Mouse (Mus musculus) liver, adult 2 months (tissue): ENCODE results near the gene Insm1. TPM values are rescaled to one million over a fixed set of nuclear protein-coding genes. Genes with fewer than 3 reads are reported as not detected.

Experiments used
- DNase-seq: peaks from one replicate; pipeline ENCODE4 v3.0.0-alpha.2; 2011; ENCODE audit warnings: low read depth, low spot score; ENCODE audit errors: extremely low read depth
- H3K27ac ChIP-seq: fragments of 200-500 bp; replicated peaks from 2 replicates; pipeline ENCODE4 v1.5.1; 2012; ENCODE audit warnings: low read depth, mild to moderate bottlenecking, control low read depth, inconsistent platforms, low read length; ENCODE audit not compliant: insufficient read depth
- H3K27me3 ChIP-seq: fragments of 200-500 bp; 2 replicates; pipeline ENCODE4 v1.6.1; 2012; ENCODE audit warnings: mild to moderate bottlenecking, moderate library complexity, low read length, inconsistent platforms; ENCODE audit not compliant: control insufficient read depth, insufficient read depth
- H3K36me3 ChIP-seq: fragments of 200-500 bp; 2 replicates; pipeline ENCODE4 v1.6.1; 2012; ENCODE audit warnings: low read length, inconsistent platforms; ENCODE audit not compliant: control insufficient read depth, insufficient read depth
- H3K4me1 ChIP-seq: fragments of 200-500 bp; 2 replicates; pipeline ENCODE4 v1.6.1; 2011; ENCODE audit warnings: low read length; ENCODE audit not compliant: control insufficient read depth, insufficient read depth
- H3K4me3 ChIP-seq: fragments of 200-500 bp; 2 replicates; pipeline ENCODE4 v1.5.1; 2011; ENCODE audit warnings: low read depth, mild to moderate bottlenecking, control low read depth, low read length, moderate library complexity; ENCODE audit not compliant: insufficient read depth
- H3K79me2 ChIP-seq: fragments of 200-500 bp; 2 replicates; pipeline ENCODE4 v1.6.1; 2012; ENCODE audit warnings: inconsistent platforms, mild to moderate bottlenecking, low read length, moderate library complexity; ENCODE audit not compliant: control insufficient read depth, insufficient read depth
- H3K9ac ChIP-seq: fragments of 200-500 bp; 2 replicates; pipeline ENCODE4 v1.6.1; 2012; ENCODE audit warnings: low read depth, mild to moderate bottlenecking, control low read depth, inconsistent platforms, low read length
- CTCF ChIP-seq: fragments of 200-500 bp; IDR thresholded peaks from 2 replicates; pipeline ENCODE4 v1.5.1; 2011; ENCODE audit warnings: low read depth, low read length, control low read depth
- POLR2A ChIP-seq: fragments of 200-500 bp; IDR thresholded peaks from 2 replicates; pipeline ENCODE4 v1.6.1; 2011; ENCODE audit warnings: low read length, control low read depth; ENCODE audit not compliant: insufficient read depth; ENCODE audit errors: extremely low read depth
- WGBS: fragments of 180-500 bp; shearing (Covaris S2); methylation state at CpG from one replicate; pipeline ENCODE4 v1.1.7; 2018; 5-methylcytosine and 5-hydroxymethylcytosine counted together
- polyA plus RNA-seq: library from polyadenylated mRNA; depleted of rRNA; stranded (reverse); fragments of >200 nt; gene quantifications from 2 replicates; pipeline ENCODE4 v1.2.3, GENCODE M21; 2012
- total RNA-seq: library from RNA; depleted of rRNA; stranded (reverse); fragments of >200 nt; gene quantifications from 2 replicates; pipeline ENCODE4 v1.2.3, GENCODE M21; 2014

Insm1 gene
- total and polyA plus RNA-seq, 2 experiments = 0.04 TPM; not detected in 1

DNA sequence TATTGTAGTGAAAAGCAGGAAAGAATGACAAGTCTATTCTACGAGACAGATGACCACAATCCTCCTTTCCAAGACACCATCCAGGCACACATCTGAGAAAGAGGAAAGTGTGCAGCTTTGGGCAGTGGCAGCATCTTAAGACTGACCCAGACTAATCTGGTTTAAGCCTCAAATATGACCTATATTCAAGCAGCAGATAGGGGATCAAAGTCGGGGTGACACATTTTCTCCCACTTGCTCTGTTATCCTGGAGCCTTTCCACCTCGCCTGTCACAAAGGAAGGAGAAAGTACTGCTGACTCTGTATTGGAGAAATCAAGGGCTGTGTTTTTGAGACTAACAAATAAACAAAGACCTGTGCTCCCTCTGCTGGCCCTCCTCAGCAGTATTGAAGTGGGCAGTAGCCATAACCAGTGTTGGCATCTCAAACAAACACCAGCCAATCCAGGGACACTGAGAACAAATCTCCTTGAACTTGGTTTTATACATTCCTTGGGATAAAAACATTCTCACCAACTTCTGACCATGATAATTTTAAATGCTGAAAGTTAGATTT lies 34.7 kb downstream of the Insm1 start:
- Histone ChIP-seq H3K79me2 (no peaks in the 10 kb centered on the region), H3K4me3 (no peak overlapping the region), H3K27ac (no peak overlapping the region), H3K36me3 (peaks cover 10% of the 10 kb centered on the region; the same call in 1 of the 2 replicates), H3K4me1 (no peaks in the 10 kb centered on the region), H3K9ac (no peak overlapping the region), H3K27me3 (no peaks in the 10 kb centered on the region)
- WGBS = 89% methylated on average over 3 of the region's 3 CpGs
- TF ChIP-seq CTCF (no peak), POLR2A (no peak)
- no peak for DNase-seq

DNA sequence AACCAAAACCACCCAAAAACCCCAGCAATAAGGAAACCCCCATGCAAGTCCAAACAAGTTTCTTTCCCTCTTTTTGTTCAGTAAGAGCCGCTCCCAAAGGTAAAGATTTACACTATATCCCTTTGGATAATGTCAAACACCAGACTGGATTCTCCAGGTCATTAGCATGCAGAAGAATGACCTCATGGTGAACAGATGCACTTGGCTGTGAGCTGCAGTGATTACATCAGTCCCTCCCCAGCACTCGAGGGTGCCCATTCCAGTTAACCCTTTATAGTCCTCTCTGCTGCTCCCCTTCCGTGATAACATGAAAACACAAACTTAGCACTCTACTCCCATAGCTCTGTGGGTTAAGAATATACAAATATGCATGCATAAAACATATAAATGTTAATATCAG lies 35.3 kb downstream of the Insm1 start:
- Histone ChIP-seq H3K36me3 (peaks cover 10% of the 10 kb centered on the region; the same call in 1 of the 2 replicates), H3K27ac (no peak overlapping the region), H3K4me3 (no peak overlapping the region), H3K9ac (no peak overlapping the region), H3K79me2 (no peaks in the 10 kb centered on the region), H3K27me3 (no peaks in the 10 kb centered on the region), H3K4me1 (no peaks in the 10 kb centered on the region)
- WGBS = 50% methylated on average over 3 of the region's 3 CpGs
- peak; percentile 58 for DNase-seq
- TF ChIP-seq CTCF (no peak), POLR2A (no peak)

- H3K79me2 ChIP-seq = no peaks in the 10 kb centered on the region
- H3K27ac ChIP-seq = no peak overlapping the region
- no peak overlapping the region for H3K9ac ChIP-seq
- H3K4me1 ChIP-seq = no peaks in the 10 kb centered on the region
- no peak for TF ChIP-seq POLR2A
- no peak for TF ChIP-seq CTCF
- DNase-seq = no peak
- peaks cover 10% of the 10 kb centered on the region; the same call in 1 of the 2 replicates for H3K36me3 ChIP-seq
- H3K4me3 ChIP-seq = no peak overlapping the region
- 97% methylated on average over 3 of the region's 3 CpGs for WGBS
- no peaks in the 10 kb centered on the region for H3K27me3 ChIP-seq
Observed at GRCm38 (mm10) chr2:146257609-146258008, 35.9 kb downstream of the Insm1 start.

GRCm38 (mm10) chr2:146258736-146259469 lies 37.2 kb downstream of the Insm1 start:
- no peaks in the 10 kb centered on the region for H3K79me2 ChIP-seq
- no peak overlapping the region for H3K9ac ChIP-seq
- no peak for TF ChIP-seq POLR2A
- no peak for TF ChIP-seq CTCF
- DNase-seq = peak; percentile 82
- H3K36me3 ChIP-seq = peaks cover 6% of the 10 kb centered on the region; the same call in 1 of the 2 replicates
- H3K27ac ChIP-seq = no peak overlapping the region
- WGBS = 59% methylated on average over 10 of the region's 10 CpGs
- no peak overlapping the region for H3K4me3 ChIP-seq
- H3K27me3 ChIP-seq = no peaks in the 10 kb centered on the region
- no peaks in the 10 kb centered on the region for H3K4me1 ChIP-seq

GRCm38 (mm10) chr2:146259787-146260560 lies 38.3 kb downstream of the Insm1 start:
- WGBS = 76% methylated on average over 18 of the region's 18 CpGs
- no peak overlapping the region for H3K9ac ChIP-seq
- no peak overlapping the region for H3K4me3 ChIP-seq
- no peak overlapping the region for H3K27ac ChIP-seq
- H3K27me3 ChIP-seq = no peaks in the 10 kb centered on the region
- no peaks in the 10 kb centered on the region for H3K4me1 ChIP-seq
- no peaks in the 10 kb centered on the region for H3K79me2 ChIP-seq
- no peak for DNase-seq
- peaks cover 6% of the 10 kb centered on the region; the same call in 1 of the 2 replicates for H3K36me3 ChIP-seq
- TF ChIP-seq CTCF (no peak), POLR2A (no peak)

GRCm38 (mm10) chr2:146261146-146261545 lies 39.4 kb downstream of the Insm1 start:
- H3K79me2 ChIP-seq = no peaks in the 10 kb centered on the region
- H3K36me3 ChIP-seq = peaks cover 4% of the 10 kb centered on the region; the same call in 1 of the 2 replicates
- no peak for TF ChIP-seq POLR2A
- no peak for TF ChIP-seq CTCF
- WGBS = 93% methylated on average over 4 of the region's 4 CpGs
- H3K4me3 ChIP-seq = no peak overlapping the region
- no peaks in the 10 kb centered on the region for H3K27me3 ChIP-seq
- no peak overlapping the region for H3K27ac ChIP-seq
- H3K9ac ChIP-seq = no peak overlapping the region
- no peaks in the 10 kb centered on the region for H3K4me1 ChIP-seq
- DNase-seq = no peak
